Mouse (Mus musculus) E14TG2a.4 (cell line): Measurements from ENCODE around the gene Dgkg.

Source experiments
- CTCF ChIP-seq: conservative IDR thresholded peaks from 2 replicates; pipeline ENCODE4 v1.5.1; 2014; ENCODE audit warnings: low read length
- NANOG ChIP-seq: IDR thresholded peaks from 2 replicates; pipeline ENCODE4 v1.6.1; 2014; ENCODE audit warnings: borderline replicate concordance, low read length, mixed read lengths
- POU5F1 ChIP-seq: IDR thresholded peaks from 2 replicates; pipeline ENCODE4 v1.6.1; 2014; ENCODE audit warnings: low read length, borderline replicate concordance

- TF ChIP-seq CTCF (no peak), NANOG (no peak), POU5F1 (no peak)
Measured at GRCm38 (mm10) chr16:22641588-22641987, 15.4 kb downstream of the Dgkg start.
